Mouse (Mus musculus) heart, postnatal 25 days (tissue): ENCODE results near the gene Gm10662. TPM values are rescaled to one million over a fixed set of nuclear protein-coding genes. Genes with fewer than 3 reads are reported as not detected.
"Not testable (repeated sequence)": the region's sequence is repeated elsewhere in the genome, so short reads cannot be mapped to it uniquely, and the experiment has no call there.

ENCODE experiments used
- DNase-seq: peaks from one replicate; pipeline ENCODE4 v3.0.0; 2022; ENCODE audit warnings: low spot score
- intact Hi-C: fragments of 180-260 bp; cut with DNase I; formaldehyde crosslinking; loops from one replicate; pipeline ENCODE4 v1.15.1; 2025
- total RNA-seq, 2 experiments: library from RNA; stranded (reverse); gene quantifications; 2 replicates each; pipeline ENCODE4 v1.2.3; 2021

Gm10662 gene
- not detected for total RNA-seq

GRCm38 (mm10) chr7:23144380-23144779 is at the start of gene Gm10662:
Gene Gm10662, minus strand, starts transcription at chr7:23144480.
- intact Hi-C loops, DNase-seq: not testable (repeated sequence)

- DNase-seq, intact Hi-C loops: not testable (repeated sequence)
These were observed 19.2 kb upstream of the Gm10662 start for GRCm38 (mm10) chr7:23163505-23163904.

Other genes with a start within 250 kb of the Gm10662 start
- not detected for gene Gm4214, start 159.8 kb downstream of the Gm10662 start, total RNA-seq
- not detected for gene Gm4216, start 124.6 kb downstream of the Gm10662 start, total RNA-seq
- gene Vmn1r163, start 88.9 kb downstream of the Gm10662 start, total RNA-seq, result not detected
- not detected for gene Gm8720, start 77.0 kb downstream of the Gm10662 start, total RNA-seq
- gene Vmn1r165, start 72.9 kb upstream of the Gm10662 start, total RNA-seq, result not detected
- not detected for gene Vmn1r166, start 107.2 kb upstream of the Gm10662 start, total RNA-seq
- not detected for gene Gm6902, start 134.4 kb upstream of the Gm10662 start, total RNA-seq
- gene Nlrp4e, start 156.7 kb upstream of the Gm10662 start, total RNA-seq, result not detected
- under 1 TPM in 1 of 2 experiments, not detected in 1; 0.13 TPM for gene Nlrp5, start 241.4 kb upstream of the Gm10662 start, total RNA-seq